Mouse (Mus musculus): ENCODE measurements at regions not wholly inside any gene's neighbourhood (a gene's known extent, or its start where the extent isn't known, plus 50 kb on each side); places are given as distances from the start of the nearest gene placed in this dataset.

DNA sequence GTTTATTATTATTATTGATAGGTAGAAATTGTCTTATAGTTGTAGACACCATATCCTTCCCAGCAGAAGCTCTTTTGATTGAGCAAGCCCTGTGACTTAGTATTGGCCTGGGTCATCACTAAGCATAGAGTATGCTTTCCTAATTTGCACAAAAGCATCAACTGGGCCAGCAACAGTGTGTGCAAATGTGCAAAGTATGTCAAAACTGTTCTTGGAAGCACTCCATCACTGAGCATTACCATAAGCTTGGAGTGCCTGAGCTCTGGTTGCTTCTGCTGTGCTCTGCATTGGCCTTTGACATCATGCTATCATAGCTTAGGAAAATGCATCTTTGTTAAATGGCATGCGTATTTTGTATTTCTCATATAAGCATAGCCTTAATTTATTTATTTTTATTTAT lies 220.7 kb upstream of the Pou3f3 start:
- no peak for DNase-seq

DNA sequence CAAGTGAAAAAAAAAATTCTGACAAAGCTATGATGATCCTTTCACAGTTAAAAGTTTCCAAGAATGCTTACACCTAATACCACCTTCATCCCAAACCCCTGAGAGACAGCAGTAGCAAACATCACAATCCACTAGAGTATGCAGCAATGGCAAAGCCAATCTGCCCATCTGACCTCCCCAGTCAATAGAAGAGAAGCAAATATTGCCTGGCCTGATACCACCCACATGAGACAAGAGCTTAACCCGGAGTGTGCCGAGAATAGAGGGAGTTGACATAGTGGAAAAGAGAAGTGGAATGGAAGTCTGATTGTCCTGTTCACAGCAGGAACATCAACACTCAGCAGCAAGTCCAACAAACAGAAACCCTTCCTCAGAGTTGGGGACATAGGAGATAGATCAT lies 219.9 kb upstream of the Pou3f3 start:
- DNase-seq, result no peak

DNA sequence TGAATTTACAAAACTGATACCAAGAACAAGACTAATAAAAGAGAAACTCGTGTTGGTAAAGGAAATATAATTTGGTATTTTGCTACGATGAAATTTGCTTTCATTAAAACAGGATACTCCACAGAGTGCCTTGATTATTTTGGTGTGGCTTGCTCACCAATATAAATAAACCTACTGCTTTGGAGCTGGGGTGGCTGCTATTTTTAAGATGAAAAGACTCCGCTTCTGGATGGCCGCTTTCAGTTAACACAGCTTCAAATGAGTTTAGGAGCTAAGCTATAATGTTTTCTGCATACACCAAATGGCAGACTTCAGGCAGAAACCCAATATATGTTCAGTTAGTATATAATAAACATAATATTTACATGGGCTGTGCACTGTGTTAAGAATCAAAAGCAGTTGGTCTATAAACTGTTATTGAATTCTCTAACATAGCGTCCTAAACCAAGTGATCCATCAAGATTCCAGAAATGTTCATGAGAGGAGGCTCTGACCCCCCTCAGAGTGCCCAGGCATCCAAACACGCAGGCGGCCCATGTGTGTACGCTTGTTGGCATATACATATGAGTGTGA lies 215.1 kb upstream of the Pou3f3 start:
- no peak for DNase-seq

- no peak for DNase-seq
Observed at GRCm38 (mm10) chr1:42489563-42489962, 206.0 kb upstream of the Pou3f3 start.

GRCm38 (mm10) chr1:42490856-42491643 lies 204.5 kb upstream of the Pou3f3 start:
- peak; percentile 25 to 78 for DNase-seq

DNA sequence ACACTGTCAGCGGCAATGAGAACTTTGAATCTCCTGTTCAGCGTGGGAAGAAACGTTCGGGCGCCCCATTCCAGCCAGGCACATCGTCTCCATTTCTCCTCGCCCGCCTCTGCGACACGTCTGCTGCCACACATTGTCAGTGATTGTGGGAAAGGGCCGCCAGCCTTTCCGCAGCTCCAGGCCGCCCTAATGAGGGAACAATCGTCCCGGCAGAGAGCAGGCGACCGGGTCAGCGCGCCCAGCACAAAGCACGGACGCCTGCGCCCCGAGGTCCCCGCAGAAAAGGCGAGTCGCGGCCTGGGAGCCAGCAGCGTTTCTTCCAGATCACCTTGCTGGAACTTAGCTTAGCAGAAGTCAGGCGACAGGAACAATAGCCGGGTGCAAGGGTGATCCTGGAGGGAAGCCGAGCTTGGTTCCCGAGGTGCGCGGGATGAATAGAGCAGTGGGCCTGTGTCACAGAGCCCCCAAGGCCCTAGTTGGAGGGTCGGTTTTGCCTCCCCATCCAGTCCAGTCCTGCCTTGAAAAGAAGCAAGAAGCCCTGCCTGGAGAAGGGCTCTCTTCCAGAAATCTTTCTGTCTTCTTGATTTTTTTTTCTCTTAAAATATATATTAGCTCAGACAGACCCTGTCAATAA lies 203.8 kb upstream of the Pou3f3 start:
- peak; percentile 13 to 44 for DNase-seq

GRCm38 (mm10) chr1:42496022-42496421 lies 199.5 kb upstream of the Pou3f3 start:
- no peak for DNase-seq

DNA sequence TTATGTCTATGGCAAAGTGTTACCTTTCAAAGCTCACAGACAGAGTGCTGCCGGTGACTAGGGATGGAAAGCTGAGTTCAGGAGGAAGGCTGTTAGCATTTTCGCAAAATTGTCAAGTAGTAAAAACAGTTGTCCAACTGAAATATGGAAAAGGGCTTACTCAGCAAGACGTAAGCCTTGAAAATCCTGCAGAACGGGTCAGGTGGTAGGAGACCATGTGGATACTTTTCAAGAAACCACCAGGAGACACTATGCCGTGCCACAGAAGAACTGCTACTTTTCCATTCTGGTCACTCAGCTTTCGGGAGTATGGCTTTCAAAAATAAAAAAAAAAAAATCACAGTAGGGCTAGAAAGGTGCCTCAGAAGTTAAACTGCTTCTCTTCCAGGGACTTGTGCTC lies 199.1 kb upstream of the Pou3f3 start:
- DNase-seq, result no peak

DNA sequence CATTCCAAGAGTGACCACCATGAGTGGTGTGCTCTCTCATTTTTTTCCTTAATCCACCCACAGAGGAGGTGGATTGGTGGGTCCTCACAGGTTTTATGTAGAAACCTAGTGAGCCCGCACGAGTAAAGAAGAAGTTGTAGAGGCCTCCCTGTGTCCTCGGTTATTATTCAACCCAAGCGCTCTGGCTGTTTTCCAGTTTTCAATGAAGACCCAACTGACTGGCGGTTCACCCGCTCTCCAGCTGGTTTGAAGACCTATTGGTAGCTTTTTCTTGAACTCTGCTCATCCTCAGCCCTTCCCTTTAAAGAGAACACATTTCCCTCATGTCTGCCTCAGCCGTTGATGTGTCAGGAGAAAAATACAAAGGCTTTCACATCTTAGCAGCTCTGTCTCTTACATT lies 196.7 kb upstream of the Pou3f3 start:
- DNase-seq, result peak; percentile 75 to 78

- no peak for DNase-seq
Observed at GRCm38 (mm10) chr1:42504491-42504890, 191.1 kb upstream of the Pou3f3 start.

DNA sequence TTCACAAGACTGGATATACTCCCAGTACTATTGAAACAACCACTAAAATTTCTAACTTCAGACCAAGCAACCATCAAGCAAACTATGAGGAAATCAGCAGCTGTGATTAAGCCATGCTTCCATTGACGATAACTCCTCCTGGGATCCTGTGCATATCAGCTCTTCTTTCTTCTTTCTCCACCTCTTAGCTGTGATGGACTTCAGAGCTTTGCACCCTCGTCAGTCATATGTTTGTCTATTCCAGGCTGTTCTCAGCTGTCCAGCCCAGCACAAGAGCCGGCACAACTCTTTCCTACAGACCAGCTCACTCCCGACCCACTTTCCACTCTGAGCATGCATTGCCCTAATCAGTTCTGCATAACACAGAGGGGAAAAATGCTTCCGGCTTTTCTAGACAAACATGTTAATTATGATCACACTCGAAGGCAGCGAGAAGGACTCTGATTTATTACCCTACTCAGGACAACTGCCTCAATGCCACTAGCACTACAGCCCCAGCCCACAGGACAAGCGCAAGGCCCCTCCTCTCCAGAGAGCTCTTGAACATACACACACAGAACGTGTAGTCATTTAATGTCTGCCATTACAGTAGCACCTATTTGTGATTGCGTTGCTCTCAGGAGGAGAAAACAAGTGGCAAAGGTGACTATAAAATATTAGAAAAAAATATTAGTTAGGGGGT lies 190.4 kb upstream of the Pou3f3 start:
- no peak for DNase-seq

- no peak for DNase-seq
Observed at GRCm38 (mm10) chr1:42514417-42514816, 181.2 kb upstream of the Pou3f3 start.

GRCm38 (mm10) chr1:42524401-42524800 lies 171.2 kb upstream of the Pou3f3 start:
- DNase-seq, result no peak

DNA sequence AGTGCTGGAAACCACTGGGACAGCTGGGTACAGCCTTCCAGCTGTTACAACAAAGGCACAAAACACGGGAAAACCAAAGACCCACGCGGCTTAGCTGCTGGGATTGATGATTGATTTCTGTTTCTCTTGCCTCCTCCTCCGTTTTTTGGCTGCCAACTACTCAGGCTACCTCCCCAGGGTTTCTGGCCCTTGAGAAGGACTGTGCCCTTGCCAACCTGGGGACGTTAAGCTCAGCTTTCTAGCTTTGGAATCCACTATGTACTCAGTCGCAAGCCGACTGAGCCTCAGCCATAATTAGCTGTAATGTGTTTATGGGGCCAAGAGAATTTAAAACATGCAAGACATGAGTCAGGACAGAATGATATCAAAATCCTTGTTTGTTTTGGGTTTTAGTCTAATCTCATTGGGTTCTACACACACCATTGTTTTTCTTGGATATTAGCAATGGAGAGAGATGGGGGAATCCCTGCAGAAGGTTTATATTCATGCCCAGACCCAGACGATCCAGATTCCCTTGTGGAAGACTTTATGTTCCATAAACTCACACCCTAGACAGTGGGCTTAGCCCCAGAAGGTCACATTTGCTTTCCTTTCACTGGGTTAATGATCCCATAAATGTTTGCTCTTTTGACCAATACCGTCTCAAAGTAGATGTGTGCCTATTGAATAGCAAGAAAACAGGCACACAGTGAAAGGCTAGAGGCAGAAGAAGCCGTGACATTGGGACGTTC lies 167.7 kb upstream of the Pou3f3 start:
- DNase-seq, result no peak

GRCm38 (mm10) chr1:42532908-42533307 lies 162.7 kb upstream of the Pou3f3 start:
- DNase-seq, result no peak

DNA sequence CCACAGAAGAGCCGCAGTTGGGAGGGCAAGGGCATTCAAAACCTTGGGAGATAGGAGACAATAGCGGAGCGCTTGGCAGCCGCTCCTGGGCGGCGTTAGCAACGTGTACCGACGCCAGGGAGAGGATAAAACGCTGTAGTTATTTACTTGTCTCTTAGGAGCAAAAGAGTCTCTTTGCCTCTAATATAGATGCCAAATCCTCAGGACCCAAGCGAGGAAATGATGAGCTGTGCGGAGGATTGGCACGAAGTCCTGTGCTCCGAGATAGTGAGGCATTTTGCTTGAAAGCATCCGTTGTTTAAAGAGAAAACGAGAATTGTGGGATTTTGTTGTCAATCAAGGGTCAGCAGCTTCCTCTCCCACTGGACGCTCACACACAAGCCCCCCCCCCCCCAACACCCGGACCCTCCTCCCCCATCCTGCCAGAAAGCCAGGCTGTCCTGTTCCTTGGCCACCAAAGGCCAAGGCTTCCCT lies 156.5 kb upstream of the Pou3f3 start:
- DNase-seq, result no peak

GRCm38 (mm10) chr1:42539541-42540520 lies 155.7 kb upstream of the Pou3f3 start:
- DNase-seq, result peak in 1 of 2 experiments; percentile 34

GRCm38 (mm10) chr1:42541991-42542390 lies 153.6 kb upstream of the Pou3f3 start:
- no peak for DNase-seq

DNA sequence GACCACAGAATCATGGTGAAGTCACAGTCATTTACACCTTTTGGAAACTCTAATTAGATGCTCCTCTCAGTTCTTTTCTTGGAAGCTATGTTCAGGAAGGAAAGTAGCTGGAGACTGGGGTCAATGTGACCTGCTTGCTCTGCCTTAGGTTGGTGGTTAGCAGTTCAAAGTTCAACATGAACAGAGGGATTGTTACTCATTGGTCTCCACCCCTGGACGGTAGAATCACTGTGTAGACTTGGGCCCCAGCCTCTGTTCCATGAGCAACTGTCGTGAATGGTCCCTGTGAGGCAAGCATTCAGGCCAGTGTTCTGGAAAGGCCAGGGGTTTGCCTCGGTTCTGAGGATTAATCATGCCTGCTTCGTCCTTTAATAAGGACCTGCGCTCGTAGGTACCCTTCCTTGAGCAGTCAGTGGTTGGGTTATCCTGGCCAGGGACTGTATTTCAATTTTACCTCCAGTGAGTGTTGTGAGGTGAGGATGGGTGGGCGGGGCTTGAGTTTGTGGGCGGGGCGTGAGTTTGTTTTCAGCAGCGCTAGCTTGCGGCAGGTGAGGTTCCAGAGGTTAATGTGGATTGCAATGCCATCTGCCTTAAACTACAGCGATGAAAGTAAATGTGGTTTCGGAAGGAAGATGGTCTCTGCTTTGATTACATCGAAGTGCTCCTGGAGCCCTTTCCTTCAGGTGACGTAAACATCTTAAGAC lies 152.6 kb upstream of the Pou3f3 start:
- DNase-seq, result peak in 1 of 2 experiments; percentile 9

- no peak for DNase-seq
Observed at GRCm38 (mm10) chr1:42546879-42547278, 148.7 kb upstream of the Pou3f3 start.

- no peak for DNase-seq
Observed at GRCm38 (mm10) chr1:42557301-42557700, 138.3 kb upstream of the Pou3f3 start.

Data from kidney, postnatal 25 days (tissue).